Mouse (Mus musculus) hindbrain, embryonic 15.5 days (tissue): Measurements from ENCODE around the gene Neu1. TPM values are rescaled to one million over a fixed set of nuclear protein-coding genes. Genes with fewer than 3 reads are reported as not detected.
"Not testable (repeated sequence)": the region's sequence is repeated elsewhere in the genome, so short reads cannot be mapped to it uniquely, and the experiment has no call there.

Source experiments
- ATAC-seq: fragments of 200-750 bp; cut with Nextera tagmentation; 2 replicates; pipeline ENCODE4 v1.8.0; 2017; ENCODE audit warnings: low read depth, moderate number of reproducible peaks, moderate TSS enrichment; ENCODE audit not compliant: low FRiP score
- H3K27ac ChIP-seq: fragments of 300-500 bp; sonication (generic); replicated peaks from 2 replicates; pipeline ENCODE4 v1.5.1; 2015; ENCODE audit warnings: mild to moderate bottlenecking, inconsistent platforms
- H3K27me3 ChIP-seq: fragments of 300-500 bp; sonication (generic); 2 replicates; pipeline ENCODE4 v1.6.1; 2015; ENCODE audit warnings: control low read depth, inconsistent platforms
- H3K36me3 ChIP-seq: fragments of 300-500 bp; sonication (generic); 2 replicates; pipeline ENCODE4 v1.6.1; 2015; ENCODE audit warnings: control low read depth, inconsistent platforms
- H3K4me1 ChIP-seq: fragments of 300-500 bp; sonication (generic); replicated peaks from 2 replicates; pipeline ENCODE4 v1.6.1; 2015; ENCODE audit warnings: control low read depth, inconsistent platforms
- H3K4me2 ChIP-seq: fragments of 300-500 bp; sonication (generic); 2 replicates; pipeline ENCODE4 v1.6.1; 2015; ENCODE audit warnings: moderate library complexity, mild to moderate bottlenecking, inconsistent platforms
- H3K4me3 ChIP-seq: fragments of 300-500 bp; sonication (generic); 2 replicates; pipeline ENCODE4 v1.5.1; 2015; ENCODE audit warnings: mild to moderate bottlenecking, inconsistent platforms
- H3K9ac ChIP-seq: fragments of 300-500 bp; sonication (generic); 2 replicates; pipeline ENCODE4 v1.6.1; 2015; ENCODE audit warnings: inconsistent platforms
- H3K9me3 ChIP-seq: fragments of 300-500 bp; sonication (generic); 2 replicates; pipeline ENCODE4 v1.6.1; 2016; ENCODE audit warnings: control low read depth, inconsistent platforms
- WGBS: fragments of 180-500 bp; shearing (Covaris S2); methylation state at CpG from one replicate; pipeline ENCODE4 v1.1.7; 2015; 5-methylcytosine and 5-hydroxymethylcytosine counted together
- polyA plus RNA-seq: library from polyadenylated mRNA; unstranded; fragments of >200 nt; fragmentation: Nextera tagmentation; extraction: Ambion mirVana; gene quantifications from 2 replicates; pipeline ENCODE4 v1.2.1, GENCODE M21; 2015

The Neu1 gene
- polyA plus RNA-seq, 1 experiment from 2014 or later: 38.3 TPM

GRCm38 (mm10) chr17:34960702-34961493 lies 29.8 kb downstream of the Neu1 start:
- ATAC-seq: no peak
- H3K4me2 ChIP-seq: no peak overlapping the region
- H3K27me3 ChIP-seq: peaks cover 28% of the 10 kb centered on the region
- H3K9ac ChIP-seq: no peak overlapping the region
- H3K4me1 ChIP-seq: 0 out of 2 replicates have a peak, but pooled peaks cover 5% of the 10 kb centered on the region
- H3K9me3 ChIP-seq: no peaks in the 10 kb centered on the region
- H3K27ac ChIP-seq: no peak overlapping the region
- no peak overlapping the region for H3K4me3 ChIP-seq
- H3K36me3 ChIP-seq: no peaks in the 10 kb centered on the region

DNA sequence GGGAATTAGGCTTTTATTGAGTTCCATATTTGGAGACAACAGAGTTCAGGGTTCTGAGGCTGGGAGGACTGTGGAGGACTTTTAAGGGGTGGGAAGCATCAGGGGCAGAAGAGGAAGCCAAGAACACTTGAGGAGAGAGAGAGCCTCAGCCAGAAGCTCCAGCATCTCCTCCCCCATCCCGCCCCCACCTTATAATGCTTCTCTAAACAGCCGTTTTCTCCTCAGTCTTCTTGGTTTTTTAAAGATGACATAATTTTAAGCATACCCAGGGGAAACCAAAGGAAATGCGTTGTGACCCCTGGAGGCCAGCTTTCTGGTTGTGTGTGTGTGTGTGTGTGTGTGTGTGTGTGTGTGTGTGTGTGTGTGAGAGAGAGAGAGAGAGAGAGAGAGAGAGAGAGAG lies 31.1 kb downstream of the Neu1 start:
- H3K9me3 ChIP-seq: no peaks in the 10 kb centered on the region
- 0 out of 2 replicates have a peak, but pooled peaks cover 5% of the 10 kb centered on the region for H3K4me1 ChIP-seq
- no peak overlapping the region for H3K27ac ChIP-seq
- no peaks in the 10 kb centered on the region for H3K36me3 ChIP-seq
- 29% methylated on average over 3 of the region's 3 CpGs for WGBS
- no peak overlapping the region for H3K4me2 ChIP-seq
- no peak for ATAC-seq
- H3K9ac ChIP-seq: no peak overlapping the region
- H3K27me3 ChIP-seq: peaks cover 26% of the 10 kb centered on the region
- no peak overlapping the region for H3K4me3 ChIP-seq

DNA sequence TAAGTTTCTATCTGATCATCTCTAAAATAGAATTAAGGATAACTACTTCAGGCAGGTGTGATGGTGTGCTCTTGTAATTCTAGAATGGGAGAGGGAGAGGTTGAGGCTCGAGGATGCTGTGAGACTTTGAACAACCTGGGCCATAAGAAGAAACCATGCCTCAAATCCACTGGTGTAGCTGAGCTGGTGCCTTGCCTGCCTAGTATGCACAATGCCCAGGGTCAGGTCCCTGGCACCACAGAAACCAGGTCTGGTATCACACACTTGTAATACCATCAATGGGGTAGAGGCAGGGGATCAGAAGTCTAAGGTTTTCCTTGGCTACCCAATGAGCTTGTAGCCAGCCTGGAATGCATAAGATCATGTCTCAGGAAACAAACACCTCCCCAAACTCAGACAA lies 31.8 kb downstream of the Neu1 start:
- Histone ChIP-seq H3K4me2 (no peak overlapping the region), H3K9me3 (no peaks in the 10 kb centered on the region), H3K9ac (no peak overlapping the region), H3K27ac (no peak overlapping the region), H3K4me3 (no peak overlapping the region), H3K4me1 (0 out of 2 replicates have a peak, but pooled peaks cover 5% of the 10 kb centered on the region), H3K27me3 (peaks cover 29% of the 10 kb centered on the region), H3K36me3 (no peaks in the 10 kb centered on the region)
- WGBS: 53% methylated on average over 1 of the region's 1 CpGs
- no peak for ATAC-seq

GRCm38 (mm10) chr17:34964640-34965049 lies 33.6 kb downstream of the Neu1 start:
- 35% methylated on average over 1 of the region's 1 CpGs for WGBS
- peaks cover 43% of the 10 kb centered on the region for H3K27me3 ChIP-seq
- H3K9me3 ChIP-seq: no peaks in the 10 kb centered on the region
- no peak overlapping the region for H3K27ac ChIP-seq
- H3K4me1 ChIP-seq: 0 out of 2 replicates have a peak, but pooled peaks cover 1% of the 10 kb centered on the region
- no peaks in the 10 kb centered on the region for H3K36me3 ChIP-seq
- H3K9ac ChIP-seq: no peak overlapping the region
- H3K4me2 ChIP-seq: no peak overlapping the region
- ATAC-seq: no peak
- no peak overlapping the region for H3K4me3 ChIP-seq

DNA sequence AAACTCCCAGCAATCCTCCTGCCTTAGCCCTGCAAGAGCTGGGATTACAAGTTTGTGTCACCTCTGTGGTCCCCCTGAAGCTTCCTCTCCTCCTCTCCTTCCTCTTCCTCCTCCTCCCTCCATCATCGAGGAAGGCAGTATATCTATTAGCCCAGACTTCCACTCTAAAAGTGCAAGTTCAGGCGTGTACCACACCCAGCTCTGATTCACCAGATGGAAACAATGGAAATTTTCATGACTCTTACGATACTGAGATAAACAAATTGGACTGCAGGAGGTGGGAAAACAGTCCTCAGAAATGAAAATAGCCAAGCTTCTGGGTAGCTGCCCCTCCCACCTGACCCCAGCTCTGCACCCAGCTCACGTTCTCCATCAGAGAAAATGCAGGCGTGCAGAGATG lies 34.6 kb downstream of the Neu1 start:
- no peak overlapping the region for H3K4me3 ChIP-seq
- H3K27ac ChIP-seq: no peak overlapping the region
- no peaks in the 10 kb centered on the region for H3K9me3 ChIP-seq
- no peak for ATAC-seq
- H3K9ac ChIP-seq: no peak overlapping the region
- H3K27me3 ChIP-seq: peaks cover 40% of the 10 kb centered on the region
- no peaks in the 10 kb centered on the region for H3K36me3 ChIP-seq
- H3K4me2 ChIP-seq: no peak overlapping the region
- 85% methylated on average over 5 of the region's 5 CpGs for WGBS
- no peaks in the 10 kb centered on the region for H3K4me1 ChIP-seq

DNA sequence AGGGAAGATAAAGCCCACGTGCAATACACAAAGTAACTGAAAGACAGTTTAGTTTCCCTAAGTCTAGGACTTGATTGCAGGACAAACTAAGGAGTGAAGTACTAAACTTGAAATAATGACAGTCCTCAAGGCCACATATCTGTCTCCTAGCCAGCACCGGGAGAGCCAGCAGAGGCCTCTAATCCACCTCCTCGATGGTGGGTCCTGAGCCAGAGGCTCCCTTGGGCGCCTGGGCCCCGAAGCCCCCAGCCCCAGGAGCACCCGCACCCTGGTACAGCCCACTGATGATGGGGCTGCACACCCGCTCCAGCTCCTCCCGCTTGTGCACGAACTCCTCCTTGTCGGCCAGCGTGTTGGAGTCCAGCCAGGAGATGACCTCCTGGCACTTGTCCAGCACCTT lies 38.8 kb downstream of the Neu1 start, which contains the start of gene Gm20481:
Gm20481 (plus strand) TSS at position 91 of the 400 bp plus-strand sequence.
- not testable (repeated sequence) for ATAC-seq, H3K27ac ChIP-seq, H3K9me3 ChIP-seq, H3K4me2 ChIP-seq, H3K9ac ChIP-seq, H3K36me3 ChIP-seq, H3K4me1 ChIP-seq, H3K4me3 ChIP-seq
- peaks cover 29% of the 10 kb centered on the region for H3K27me3 ChIP-seq
- WGBS: 69% methylated on average over 7 of the region's 11 CpGs

DNA sequence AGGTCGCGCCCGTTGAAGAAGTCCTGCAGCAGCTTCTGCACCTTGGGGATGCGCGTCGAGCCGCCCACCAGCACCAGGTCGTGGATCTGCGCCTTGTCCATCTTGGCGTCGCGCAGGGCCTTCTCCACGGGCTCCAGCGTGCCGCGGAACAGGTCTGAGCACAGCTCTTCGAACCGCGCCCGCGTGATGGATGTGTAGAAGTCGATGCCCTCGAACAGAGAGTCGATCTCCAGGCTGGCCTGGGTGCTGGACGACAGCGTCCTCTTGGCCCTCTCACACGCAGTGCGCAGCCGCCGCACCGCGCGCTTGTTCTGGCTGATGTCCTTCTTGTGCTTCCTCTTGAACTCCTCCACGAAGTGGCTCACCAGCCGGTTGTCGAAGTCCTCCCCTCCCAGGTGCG lies 39.8 kb downstream of the Neu1 start:
- H3K4me3 ChIP-seq: not testable (repeated sequence)
- WGBS: 46% methylated on average over 21 of the region's 37 CpGs

GRCm38 (mm10) chr17:34971694-34972068 lies 40.6 kb downstream of the Neu1 start:
- 0% methylated on average over 20 of the region's 43 CpGs for WGBS
- not testable (repeated sequence) for ATAC-seq, H3K9me3 ChIP-seq, H3K4me1 ChIP-seq, H3K36me3 ChIP-seq, H3K9ac ChIP-seq, H3K27ac ChIP-seq
- Histone ChIP-seq H3K27me3 (peaks cover 27% of the 10 kb centered on the region), H3K4me3 (peak overlapping the region; percentile 45), H3K4me2 (peak overlapping the region; percentile 80)

More for the DNA sequence above, 39.8 kb downstream of the Neu1 start:
- H3K4me2 ChIP-seq, H3K9ac ChIP-seq, H3K9me3 ChIP-seq, H3K4me1 ChIP-seq, ATAC-seq, H3K27ac ChIP-seq, H3K36me3 ChIP-seq: not testable (repeated sequence)
- H3K27me3 ChIP-seq: peaks cover 27% of the 10 kb centered on the region

- H3K36me3 ChIP-seq, H3K27ac ChIP-seq, H3K4me1 ChIP-seq, H3K9me3 ChIP-seq: not testable (repeated sequence)
- 0 out of 2 replicates have a peak within 1 kb of the TSS, but pooled peaks have one; percentile 28 for H3K9ac ChIP-seq
- WGBS: under 1% methylated on average over 31 of the region's 33 CpGs
- peaks cover 27% of the 10 kb centered on the region for H3K27me3 ChIP-seq
- peak within 1 kb of the TSS; percentile 45 for H3K4me3 ChIP-seq
- peak; percentile 95 for ATAC-seq
- peak within 1 kb of the TSS; percentile 80 for H3K4me2 ChIP-seq
Observed at GRCm38 (mm10) chr17:34972069-34972749, 41.2 kb downstream of the Neu1 start, which contains the start of the genes Hspa1a and Hspa1l. Hspa1a (minus strand) TSS chr17:34972156. Hspa1l (plus strand) TSS chr17:34972703.

- H3K27me3 ChIP-seq: 0 out of 2 replicates have a peak, but pooled peaks cover 2% of the 10 kb centered on the region
- H3K9ac ChIP-seq: no peak overlapping the region
- no peak overlapping the region for H3K4me2 ChIP-seq
- no peak for ATAC-seq
- no peak overlapping the region for H3K27ac ChIP-seq
- peaks cover 17% of the 10 kb centered on the region for H3K4me1 ChIP-seq
- 82% methylated on average over 3 of the region's 3 CpGs for WGBS
- H3K36me3 ChIP-seq: no peaks in the 10 kb centered on the region
- H3K9me3 ChIP-seq: no peaks in the 10 kb centered on the region
- no peak overlapping the region for H3K4me3 ChIP-seq
Observed at GRCm38 (mm10) chr17:34975581-34976492, 44.8 kb downstream of the Neu1 start.

DNA sequence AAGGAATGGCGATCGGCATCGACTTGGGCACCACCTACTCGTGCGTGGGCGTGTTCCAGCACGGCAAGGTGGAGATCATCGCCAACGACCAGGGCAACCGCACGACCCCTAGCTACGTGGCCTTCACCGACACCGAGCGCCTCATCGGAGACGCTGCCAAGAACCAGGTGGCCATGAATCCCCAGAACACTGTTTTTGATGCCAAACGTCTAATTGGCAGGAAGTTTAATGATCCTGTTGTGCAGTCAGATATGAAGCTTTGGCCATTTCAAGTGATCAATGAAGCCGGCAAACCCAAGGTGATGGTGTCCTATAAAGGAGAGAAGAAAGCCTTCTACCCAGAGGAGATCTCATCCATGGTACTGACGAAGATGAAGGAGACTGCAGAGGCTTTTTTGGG lies 45.9 kb downstream of the Neu1 start:
- Histone ChIP-seq H3K4me2 (no peak overlapping the region), H3K4me3 (no peak overlapping the region), H3K36me3 (no peaks in the 10 kb centered on the region), H3K27ac (no peak overlapping the region), H3K27me3 (0 out of 2 replicates have a peak, but pooled peaks cover 2% of the 10 kb centered on the region), H3K9me3 (no peaks in the 10 kb centered on the region), H3K4me1 (peaks cover 21% of the 10 kb centered on the region), H3K9ac (no peak overlapping the region)
- WGBS: 95% methylated on average over 20 of the region's 20 CpGs
- no peak for ATAC-seq
